Mouse (Mus musculus): ENCODE measurements around the gene Fkrp. TPM values are rescaled to one million over a fixed set of nuclear protein-coding genes. Genes with fewer than 3 reads are reported as not detected.

The Fkrp gene
- polyA plus RNA-seq, 1 experiment from 2014 or later = 30.9 TPM

GRCm38 (mm10) chr7:16760292-16760691 is 56.2 kb downstream of the Fkrp start:
- no peak overlapping the region for H3K27ac ChIP-seq (replicated peaks in 1 of 2; ENCODE audit: control insufficient read depth in 1 of 2, insufficient read depth in 1 of 2, low read depth in 2 of 2, low read length in 2 of 2)

More at GRCm38 (mm10) chr7:16760292-16760691, 56.2 kb downstream of the Fkrp start:
- Histone ChIP-seq H3K4me2 (ENCODE audit: low read length) (no peak overlapping the region), H3K9ac (ENCODE audit: low read length) (no peak overlapping the region), H3K4me1 (ENCODE audit: control insufficient read depth in 2 of 2, insufficient read depth in 2 of 2, low read length in 2 of 2) (peaks cover 3 to 7% of the 10 kb centered on the region in 2 experiments; a peak in 2 of 4 replicates), H3K36me3 (ENCODE audit: control insufficient read depth, insufficient read depth, low read length) (no peaks in the 10 kb centered on the region), H3K9me3 (ENCODE audit: control insufficient read depth, low read length) (no peaks in the 10 kb centered on the region), H3K27me3 (ENCODE audit: control insufficient read depth, insufficient read depth, low read length) (no peaks in the 10 kb centered on the region), H3K4me3 (ENCODE audit: control insufficient read depth in 1 of 2, insufficient read depth in 1 of 2, low read depth in 1 of 2, low read length in 2 of 2) (no peak overlapping the region)
- WGBS = 26% methylated on average over 8 of the region's 8 CpGs
- no peak for ATAC-seq (ENCODE audit: insufficient number of reproducible peaks, insufficient read depth, low FRiP score, low read depth)

Other genes starting within 250 kb of the Fkrp start
- 16.7 and 18.0 TPM in 2 replicates for gene Arhgap35, start 201.7 kb downstream of the Fkrp start, polyA plus RNA-seq (2014; fragmentation: Nextera tagmentation; extraction: Ambion mirVana)
- 0.47 and 0.66 TPM in 2 replicates for gene Ceacam15, start 141.0 kb downstream of the Fkrp start, polyA plus RNA-seq (2014; fragmentation: Nextera tagmentation; extraction: Ambion mirVana)
- gene Ceacam9, start 94.8 kb downstream of the Fkrp start, polyA plus RNA-seq (2014; fragmentation: Nextera tagmentation; extraction: Ambion mirVana) = not detected in 2 replicates
- 237 and 256 TPM in 2 replicates for gene Ap2s1, start 78.3 kb downstream of the Fkrp start, polyA plus RNA-seq (2014; fragmentation: Nextera tagmentation; extraction: Ambion mirVana)
- 27.7 and 30.3 TPM in 2 replicates for gene Slc1a5, start 35.4 kb downstream of the Fkrp start, polyA plus RNA-seq (2014; fragmentation: Nextera tagmentation; extraction: Ambion mirVana)
- gene Strn4, start 843 bp downstream of the Fkrp start, polyA plus RNA-seq (2014; fragmentation: Nextera tagmentation; extraction: Ambion mirVana) = 90.9 and 91.4 TPM in 2 replicates
- gene Prkd2, start 26.2 kb upstream of the Fkrp start, polyA plus RNA-seq (2014; fragmentation: Nextera tagmentation; extraction: Ambion mirVana) = 11.2 and 12.5 TPM in 2 replicates
- gene Dact3, start 58.6 kb upstream of the Fkrp start, polyA plus RNA-seq (2014; fragmentation: Nextera tagmentation; extraction: Ambion mirVana) = 13.2 and 13.8 TPM in 2 replicates
- gene Gng8, start 75.1 kb upstream of the Fkrp start, polyA plus RNA-seq (2014; fragmentation: Nextera tagmentation; extraction: Ambion mirVana) = 4.2 and 6.9 TPM in 2 replicates
- 0.38 and 0.57 TPM in 2 replicates for gene Ptgir, start 89.8 kb upstream of the Fkrp start, polyA plus RNA-seq (2014; fragmentation: Nextera tagmentation; extraction: Ambion mirVana)
- gene Calm3, start 107.4 kb upstream of the Fkrp start, polyA plus RNA-seq (2014; fragmentation: Nextera tagmentation; extraction: Ambion mirVana) = 119 and 152 TPM in 2 replicates
- gene Pnmal2, start 128.0 kb upstream of the Fkrp start, polyA plus RNA-seq (2014; fragmentation: Nextera tagmentation; extraction: Ambion mirVana) = 2.8 TPM in 2 replicates
- gene Pnmal1, start 142.9 kb upstream of the Fkrp start, polyA plus RNA-seq (2014; fragmentation: Nextera tagmentation; extraction: Ambion mirVana) = 0.04 and 0.45 TPM in 2 replicates
- 0.08 and 0.12 TPM in 2 replicates for gene Gm42372, start 166.4 kb upstream of the Fkrp start, polyA plus RNA-seq (2014; fragmentation: Nextera tagmentation; extraction: Ambion mirVana)
- 21.9 and 26.8 TPM in 2 replicates for gene Ccdc8, start 176.0 kb upstream of the Fkrp start, polyA plus RNA-seq (2014; fragmentation: Nextera tagmentation; extraction: Ambion mirVana)
- gene Ppp5c, start 211.2 kb upstream of the Fkrp start, polyA plus RNA-seq (2014; fragmentation: Nextera tagmentation; extraction: Ambion mirVana) = 88.4 and 89.1 TPM in 2 replicates
- gene Hif3a, start 245.7 kb upstream of the Fkrp start, polyA plus RNA-seq (2014; fragmentation: Nextera tagmentation; extraction: Ambion mirVana) = 43.7 and 51.6 TPM in 2 replicates

All from heart, embryonic 14.5 days (tissue).